Mouse (Mus musculus) liver, embryonic 12.5 days (tissue): Measurements from ENCODE around the gene Hoxd10. TPM values are rescaled to one million over a fixed set of nuclear protein-coding genes. Genes with fewer than 3 reads are reported as not detected.

Experiments
- ATAC-seq: fragments of 200-750 bp; cut with Nextera tagmentation; 2 replicates; pipeline ENCODE4 v1.8.0; 2017; ENCODE audit warnings: moderate number of reproducible peaks, mild to moderate bottlenecking, moderate library complexity
- H3K27ac ChIP-seq: fragments of 300-500 bp; sonication (generic); 2 replicates; pipeline ENCODE4 v1.5.1; 2016; ENCODE audit warnings: mild to moderate bottlenecking
- H3K27me3 ChIP-seq: fragments of 300-500 bp; sonication (generic); replicated peaks from 2 replicates; pipeline ENCODE4 v1.6.1; 2016; ENCODE audit warnings: mild to moderate bottlenecking, moderate library complexity
- H3K36me3 ChIP-seq: fragments of 300-500 bp; sonication (generic); 2 replicates; pipeline ENCODE4 v1.6.1; 2016; ENCODE audit warnings: mild to moderate bottlenecking, moderate library complexity
- H3K4me1 ChIP-seq: fragments of 300-500 bp; sonication (generic); 2 replicates; pipeline ENCODE4 v1.6.1; 2016
- H3K4me2 ChIP-seq: fragments of 300-500 bp; sonication (generic); 2 replicates; pipeline ENCODE4 v1.6.1; 2016; ENCODE audit warnings: mild to moderate bottlenecking, moderate library complexity
- H3K4me3 ChIP-seq: fragments of 300-500 bp; sonication (generic); 2 replicates; pipeline ENCODE4 v1.5.1; 2016; ENCODE audit warnings: mild to moderate bottlenecking, moderate library complexity
- H3K9ac ChIP-seq: fragments of 300-500 bp; sonication (generic); 2 replicates; pipeline ENCODE4 v1.6.1; 2016; ENCODE audit warnings: mild to moderate bottlenecking, moderate library complexity
- H3K9me3 ChIP-seq: fragments of 300-500 bp; sonication (generic); replicated peaks from 2 replicates; pipeline ENCODE4 v1.6.1; 2016; ENCODE audit warnings: mild to moderate bottlenecking, moderate library complexity
- WGBS: fragments of 180-500 bp; shearing (Covaris S2); methylation state at CpG from one replicate; pipeline ENCODE4 v1.1.7; 2016; ENCODE audit not compliant: insufficient replicate concordance; 5-methylcytosine and 5-hydroxymethylcytosine counted together
- polyA plus RNA-seq: library from polyadenylated mRNA; unstranded; fragments of >200 nt; fragmentation: Nextera tagmentation; extraction: Ambion mirVana; gene quantifications from 2 replicates; pipeline ENCODE4 v1.2.1, GENCODE M21; 2016

Gene Hoxd10
- polyA plus RNA-seq, 1 experiment from 2014 or later = not detected

DNA sequence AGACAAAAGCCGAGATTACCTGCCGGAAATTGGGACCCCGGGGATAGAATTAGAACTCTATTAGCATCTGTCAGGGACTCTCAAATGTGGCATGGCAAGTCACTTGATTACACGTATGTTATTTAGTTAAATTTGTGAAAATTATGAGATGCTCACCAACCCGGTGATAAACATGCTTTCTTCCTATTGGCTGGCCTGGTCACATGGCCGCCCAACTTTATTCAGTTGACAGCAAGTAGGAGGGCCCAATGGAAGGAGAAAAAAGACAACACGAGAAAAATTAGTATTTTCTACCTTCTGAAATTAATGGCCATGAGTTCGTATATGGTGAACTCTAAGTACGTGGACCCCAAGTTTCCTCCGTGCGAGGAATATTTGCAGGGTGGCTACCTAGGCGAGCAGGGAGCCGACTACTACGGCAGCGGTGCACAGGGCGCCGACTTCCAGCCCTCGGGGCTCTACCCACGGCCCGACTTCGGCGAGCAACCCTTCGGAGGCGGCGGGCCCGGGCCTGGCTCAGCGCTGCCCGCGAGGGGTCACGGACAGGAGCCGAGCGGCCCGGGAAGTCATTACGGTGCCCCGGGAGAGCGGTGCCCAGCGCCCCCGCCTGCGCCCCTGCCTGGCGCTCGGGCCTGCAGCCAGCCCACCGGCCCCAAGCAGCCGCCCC is 35.4 kb downstream of the Hoxd10 start:
- peak overlapping the region; percentile 33 for H3K4me3 ChIP-seq
- no peak overlapping the region for H3K9ac ChIP-seq
- H3K4me1 ChIP-seq = peaks cover 5% of the 10 kb centered on the region; the same call in 1 of the 2 replicates
- no peak for ATAC-seq
- peaks cover 98% of the 10 kb centered on the region for H3K27me3 ChIP-seq
- WGBS = 2% methylated on average over 43 of the region's 43 CpGs
- peak overlapping the region; percentile 54 for H3K4me2 ChIP-seq
- no peaks in the 10 kb centered on the region for H3K9me3 ChIP-seq
- H3K36me3 ChIP-seq = no peaks in the 10 kb centered on the region
- no peak overlapping the region for H3K27ac ChIP-seq

DNA sequence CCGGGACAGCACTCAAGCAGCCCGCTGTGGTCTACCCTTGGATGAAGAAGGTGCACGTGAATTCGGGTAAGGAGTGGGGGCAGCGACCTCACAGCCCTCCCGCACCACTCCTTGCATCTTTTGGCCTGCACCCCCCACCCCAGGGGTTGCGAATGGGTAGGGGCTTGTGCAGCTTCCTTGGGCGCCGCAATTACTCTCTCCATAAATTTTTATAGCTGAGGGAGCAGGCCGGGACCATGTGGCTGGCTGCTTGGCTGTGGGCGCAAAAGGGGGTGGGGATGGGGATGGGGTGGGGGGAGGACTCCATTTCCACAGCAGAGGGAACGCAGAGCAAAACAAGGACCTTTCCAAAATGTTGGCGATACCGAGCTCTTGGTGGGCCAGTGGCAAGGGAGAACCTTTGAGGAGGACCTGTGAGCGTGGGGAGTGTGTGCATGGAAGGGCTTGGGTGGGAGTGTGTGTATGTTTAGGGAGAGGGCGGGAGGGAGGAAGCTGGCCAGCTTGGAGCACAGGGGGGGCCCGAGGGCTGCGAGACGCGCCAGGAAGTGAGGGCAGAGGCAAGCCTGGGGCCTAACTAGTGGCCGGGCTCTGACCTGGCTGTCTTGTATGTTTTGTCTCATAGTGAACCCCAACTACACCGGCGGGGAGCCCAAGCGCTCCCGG is 36.0 kb downstream of the Hoxd10 start:
- peak overlapping the region; percentile 33 for H3K4me3 ChIP-seq
- no peaks in the 10 kb centered on the region for H3K36me3 ChIP-seq
- peaks cover 5% of the 10 kb centered on the region; the same call in 1 of the 2 replicates for H3K4me1 ChIP-seq
- no peak for ATAC-seq
- 7% methylated on average over 25 of the region's 25 CpGs for WGBS
- peak overlapping the region; percentile 54 for H3K4me2 ChIP-seq
- no peak overlapping the region for H3K9ac ChIP-seq
- peaks cover 98% of the 10 kb centered on the region for H3K27me3 ChIP-seq
- H3K27ac ChIP-seq = no peak overlapping the region
- no peaks in the 10 kb centered on the region for H3K9me3 ChIP-seq

DNA sequence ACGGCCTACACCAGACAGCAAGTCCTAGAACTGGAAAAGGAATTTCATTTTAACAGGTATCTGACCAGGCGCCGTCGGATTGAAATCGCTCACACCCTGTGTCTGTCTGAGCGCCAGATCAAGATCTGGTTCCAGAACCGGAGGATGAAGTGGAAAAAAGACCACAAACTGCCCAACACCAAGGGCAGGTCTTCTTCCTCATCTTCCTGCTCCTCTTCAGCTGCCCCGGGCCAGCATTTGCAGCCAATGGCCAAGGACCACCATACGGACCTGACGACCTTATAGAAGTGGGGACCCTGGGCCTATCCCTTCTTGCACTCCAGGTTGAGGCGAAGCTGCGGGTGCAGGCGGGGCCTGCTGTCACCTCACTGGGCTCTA is 36.6 kb downstream of the Hoxd10 start:
- Histone ChIP-seq H3K9me3 (no peaks in the 10 kb centered on the region), H3K27ac (no peak overlapping the region), H3K36me3 (no peaks in the 10 kb centered on the region), H3K9ac (no peak overlapping the region), H3K4me1 (peaks cover 5% of the 10 kb centered on the region; the same call in 1 of the 2 replicates), H3K4me2 (no peak overlapping the region), H3K4me3 (no peak overlapping the region), H3K27me3 (peaks cover 98% of the 10 kb centered on the region)
- WGBS = 31% methylated on average over 13 of the region's 13 CpGs
- ATAC-seq = no peak

DNA sequence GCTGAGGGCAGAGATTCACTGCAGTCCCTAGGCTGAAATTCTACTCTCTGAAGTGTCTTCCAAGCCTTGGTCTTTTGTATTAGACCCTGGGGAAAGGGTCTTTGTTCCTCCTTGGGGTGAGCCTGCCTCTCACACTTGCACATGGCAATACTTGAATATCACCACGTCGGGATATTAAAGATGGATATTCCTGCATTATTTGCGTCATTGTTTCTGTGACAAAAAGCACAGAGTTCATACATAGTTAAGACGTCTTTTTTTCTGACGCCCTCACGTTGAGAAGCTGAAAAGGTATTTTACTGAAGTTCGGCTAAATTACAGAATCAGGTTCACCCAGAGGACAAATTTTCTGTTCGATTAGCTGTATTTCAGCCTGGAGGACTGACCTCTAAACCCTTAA is 38.6 kb downstream of the Hoxd10 start:
- H3K27me3 ChIP-seq = peaks cover 98% of the 10 kb centered on the region
- WGBS = 21% methylated on average over 8 of the region's 8 CpGs
- no peaks in the 10 kb centered on the region for H3K9me3 ChIP-seq
- no peaks in the 10 kb centered on the region for H3K36me3 ChIP-seq
- no peak overlapping the region for H3K27ac ChIP-seq
- no peak overlapping the region for H3K9ac ChIP-seq
- no peak overlapping the region for H3K4me2 ChIP-seq
- H3K4me3 ChIP-seq = no peak overlapping the region
- no peak for ATAC-seq
- H3K4me1 ChIP-seq = peaks cover 5% of the 10 kb centered on the region; the same call in 1 of the 2 replicates

DNA sequence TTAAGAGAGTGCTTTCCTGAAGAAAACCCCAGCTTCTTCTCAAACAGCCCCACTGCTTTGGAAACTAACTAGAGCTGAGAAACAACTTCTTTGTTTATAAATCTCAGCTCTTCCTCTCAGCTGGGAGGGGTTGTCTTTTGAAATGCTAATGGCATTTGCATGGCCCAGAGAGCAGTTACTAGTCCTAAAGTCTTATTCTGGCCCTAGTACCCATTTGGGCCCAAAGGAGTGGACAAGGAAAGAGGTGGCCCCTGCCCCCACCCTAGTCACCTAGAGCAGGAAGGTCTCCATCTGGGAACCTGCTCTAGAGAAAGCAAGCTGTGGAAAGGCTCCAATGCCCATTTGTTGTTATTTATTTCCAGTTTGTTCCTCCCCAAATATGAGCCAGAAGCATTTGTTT is 39.3 kb downstream of the Hoxd10 start:
- Histone ChIP-seq H3K9me3 (no peaks in the 10 kb centered on the region), H3K4me3 (no peak overlapping the region), H3K9ac (no peak overlapping the region), H3K4me1 (peaks cover 5% of the 10 kb centered on the region; the same call in 1 of the 2 replicates), H3K4me2 (no peak overlapping the region), H3K27ac (no peak overlapping the region), H3K36me3 (no peaks in the 10 kb centered on the region), H3K27me3 (peaks cover 98% of the 10 kb centered on the region)
- no peak for ATAC-seq

DNA sequence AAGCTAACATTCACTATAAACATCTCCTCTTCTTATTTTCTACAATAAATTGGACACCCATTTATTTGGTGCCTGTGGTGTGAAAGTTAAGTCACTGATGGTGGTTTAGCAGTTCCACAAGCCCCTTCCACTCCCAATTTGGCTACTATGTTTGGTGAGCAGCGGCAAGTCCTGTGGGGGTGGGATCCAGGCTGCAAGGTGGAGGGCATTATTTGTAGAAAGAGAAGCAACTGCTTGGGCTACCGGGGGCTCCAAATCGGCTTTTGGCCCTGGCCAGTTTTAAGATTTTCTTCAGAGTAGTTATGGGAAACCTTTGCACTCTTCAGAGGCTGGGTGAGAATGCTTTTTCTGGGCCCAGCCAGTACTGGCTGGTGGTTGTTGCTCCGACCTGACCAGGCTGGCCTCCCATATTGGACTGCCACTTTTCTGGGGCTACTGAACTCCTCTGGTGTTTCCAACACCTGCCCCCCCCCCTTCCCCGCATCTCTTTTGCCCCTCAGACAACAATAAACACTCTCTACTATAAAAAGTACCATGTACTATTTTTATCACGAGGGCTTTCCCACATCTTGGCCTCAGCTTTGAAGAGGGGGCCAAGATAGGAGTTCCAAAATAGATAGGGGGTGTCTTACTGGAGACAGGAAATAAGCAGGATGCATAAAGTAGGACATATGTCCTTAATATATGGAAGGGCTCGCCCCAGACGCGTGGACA is 40.2 kb downstream of the Hoxd10 start:
- no peak overlapping the region for H3K4me2 ChIP-seq
- no peaks in the 10 kb centered on the region for H3K36me3 ChIP-seq
- H3K9me3 ChIP-seq = no peaks in the 10 kb centered on the region
- peaks cover 5% of the 10 kb centered on the region; the same call in 1 of the 2 replicates for H3K4me1 ChIP-seq
- 22% methylated on average over 9 of the region's 9 CpGs for WGBS
- H3K27ac ChIP-seq = no peak overlapping the region
- ATAC-seq = no peak
- H3K27me3 ChIP-seq = peaks cover 98% of the 10 kb centered on the region
- no peak overlapping the region for H3K9ac ChIP-seq
- H3K4me3 ChIP-seq = no peak overlapping the region

DNA sequence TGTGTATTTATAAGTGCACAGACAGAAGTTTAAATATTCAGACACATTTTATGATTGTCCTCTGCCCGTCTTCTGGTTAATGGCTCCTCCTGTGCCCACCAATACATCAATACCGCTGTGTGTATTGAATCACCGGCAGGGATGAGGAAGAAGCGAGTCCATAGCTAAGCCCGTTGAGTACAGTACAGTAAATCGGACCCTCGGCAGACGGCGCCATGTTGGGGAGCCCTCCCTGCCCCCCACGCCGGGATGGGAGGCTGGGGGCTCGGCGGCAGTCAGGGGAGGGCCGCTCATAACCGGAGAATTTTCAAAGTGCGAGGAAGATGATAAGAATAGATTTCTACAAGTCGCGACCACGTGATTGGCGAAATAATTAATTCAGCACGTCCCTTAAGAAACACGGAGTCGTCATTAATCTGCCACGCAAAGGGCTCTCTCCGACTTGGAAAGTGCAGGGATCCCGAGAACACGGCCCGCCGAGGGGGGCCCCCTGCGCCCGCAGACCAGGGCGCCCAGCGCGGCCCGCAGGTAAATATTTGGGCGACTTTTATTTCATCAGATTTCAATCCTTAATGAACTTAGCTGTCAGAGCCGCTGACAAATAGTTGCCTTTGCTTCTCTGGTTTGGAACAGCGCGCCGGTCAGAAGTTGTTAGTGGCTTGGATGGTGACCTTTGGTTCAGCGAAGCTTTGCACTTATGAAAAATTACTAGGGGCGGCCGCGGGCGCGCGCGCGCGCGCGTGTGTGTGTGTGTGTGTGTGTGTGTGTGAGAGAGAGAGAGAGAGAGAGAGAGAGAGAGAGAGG is 41.0 kb downstream of the Hoxd10 start:
- 2% methylated on average over 52 of the region's 52 CpGs for WGBS
- no peaks in the 10 kb centered on the region for H3K4me1 ChIP-seq
- H3K4me2 ChIP-seq = peak overlapping the region; percentile 13
- H3K9me3 ChIP-seq = no peaks in the 10 kb centered on the region
- no peak overlapping the region for H3K27ac ChIP-seq
- no peak for ATAC-seq
- no peaks in the 10 kb centered on the region for H3K36me3 ChIP-seq
- no peak overlapping the region for H3K4me3 ChIP-seq
- H3K27me3 ChIP-seq = peaks cover 98% of the 10 kb centered on the region
- no peak overlapping the region for H3K9ac ChIP-seq

DNA sequence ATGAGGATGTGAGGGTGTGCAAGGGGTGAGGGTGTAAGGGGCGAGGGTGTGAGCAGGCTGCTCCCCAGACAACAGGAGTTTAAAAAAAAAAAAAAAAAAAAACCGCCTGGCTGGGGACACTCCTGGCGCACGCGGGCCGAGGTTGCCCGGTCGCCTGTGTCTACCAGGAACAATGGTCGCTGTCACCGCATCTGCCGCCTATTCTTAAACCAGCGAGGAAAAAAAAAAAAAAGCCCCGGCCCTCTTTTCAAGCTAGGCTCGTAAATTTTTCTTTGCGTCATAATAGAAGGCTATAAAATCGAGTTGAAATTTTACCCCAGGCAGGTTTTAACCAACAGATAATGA is 41.6 kb downstream of the Hoxd10 start:
- Histone ChIP-seq H3K27ac (no peak overlapping the region), H3K36me3 (no peaks in the 10 kb centered on the region), H3K4me1 (no peaks in the 10 kb centered on the region), H3K4me2 (no peak overlapping the region), H3K9me3 (no peaks in the 10 kb centered on the region), H3K9ac (no peak overlapping the region), H3K4me3 (no peak overlapping the region), H3K27me3 (peaks cover 98% of the 10 kb centered on the region)
- ATAC-seq = no peak
- WGBS = under 1% methylated on average over 16 of the region's 16 CpGs

DNA sequence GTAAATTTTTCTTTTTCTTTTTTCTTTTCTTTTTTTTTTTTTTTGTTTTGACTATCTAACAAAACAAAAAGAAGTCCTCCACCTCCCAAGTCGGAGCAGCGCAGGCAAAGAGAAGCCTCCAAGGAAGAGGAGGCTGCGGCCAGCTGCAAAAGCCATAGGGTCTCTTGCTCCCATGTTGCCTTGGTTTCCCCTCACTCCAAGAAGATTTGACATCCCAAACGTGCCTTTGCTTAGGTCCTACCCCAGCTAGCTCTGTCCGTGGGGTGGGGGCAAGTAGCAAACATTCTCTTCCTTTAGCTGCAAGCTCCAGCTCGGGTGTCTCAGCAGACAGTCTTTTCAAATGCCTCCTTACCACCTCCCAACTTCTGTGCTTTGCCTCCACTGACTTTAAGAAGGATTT is 42.0 kb downstream of the Hoxd10 start:
- Histone ChIP-seq H3K9me3 (no peaks in the 10 kb centered on the region), H3K4me1 (no peaks in the 10 kb centered on the region), H3K27ac (no peak overlapping the region), H3K36me3 (no peaks in the 10 kb centered on the region), H3K4me2 (no peak overlapping the region), H3K4me3 (no peak overlapping the region), H3K27me3 (peaks cover 98% of the 10 kb centered on the region), H3K9ac (no peak overlapping the region)
- WGBS = 2% methylated on average over 6 of the region's 6 CpGs
- ATAC-seq = no peak

DNA sequence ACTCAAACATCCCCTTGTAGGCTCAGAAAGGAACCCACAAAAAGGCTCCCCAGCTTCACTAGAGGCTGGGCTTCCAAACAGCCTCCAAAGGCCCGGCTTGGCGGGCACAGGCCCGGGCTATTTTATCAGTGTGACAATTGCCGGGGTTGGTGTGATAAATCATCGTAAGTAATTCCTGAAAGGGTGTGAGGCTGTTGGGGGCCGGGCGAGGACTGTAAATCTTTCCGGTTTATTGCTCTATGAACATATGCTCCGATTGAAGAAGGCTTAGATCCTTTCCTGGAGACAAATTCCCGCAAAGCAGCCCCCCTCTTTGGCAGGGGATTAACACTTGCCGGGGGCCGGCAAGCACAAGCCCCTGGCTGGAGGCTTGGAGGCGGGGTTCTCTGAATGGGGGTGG is 42.7 kb downstream of the Hoxd10 start:
- 4% methylated on average over 13 of the region's 13 CpGs for WGBS
- H3K27ac ChIP-seq = no peak overlapping the region
- H3K4me3 ChIP-seq = no peak overlapping the region
- H3K4me1 ChIP-seq = no peaks in the 10 kb centered on the region
- H3K27me3 ChIP-seq = peaks cover 98% of the 10 kb centered on the region
- no peak overlapping the region for H3K9ac ChIP-seq
- no peaks in the 10 kb centered on the region for H3K36me3 ChIP-seq
- no peak for ATAC-seq
- H3K4me2 ChIP-seq = no peak overlapping the region
- no peaks in the 10 kb centered on the region for H3K9me3 ChIP-seq

DNA sequence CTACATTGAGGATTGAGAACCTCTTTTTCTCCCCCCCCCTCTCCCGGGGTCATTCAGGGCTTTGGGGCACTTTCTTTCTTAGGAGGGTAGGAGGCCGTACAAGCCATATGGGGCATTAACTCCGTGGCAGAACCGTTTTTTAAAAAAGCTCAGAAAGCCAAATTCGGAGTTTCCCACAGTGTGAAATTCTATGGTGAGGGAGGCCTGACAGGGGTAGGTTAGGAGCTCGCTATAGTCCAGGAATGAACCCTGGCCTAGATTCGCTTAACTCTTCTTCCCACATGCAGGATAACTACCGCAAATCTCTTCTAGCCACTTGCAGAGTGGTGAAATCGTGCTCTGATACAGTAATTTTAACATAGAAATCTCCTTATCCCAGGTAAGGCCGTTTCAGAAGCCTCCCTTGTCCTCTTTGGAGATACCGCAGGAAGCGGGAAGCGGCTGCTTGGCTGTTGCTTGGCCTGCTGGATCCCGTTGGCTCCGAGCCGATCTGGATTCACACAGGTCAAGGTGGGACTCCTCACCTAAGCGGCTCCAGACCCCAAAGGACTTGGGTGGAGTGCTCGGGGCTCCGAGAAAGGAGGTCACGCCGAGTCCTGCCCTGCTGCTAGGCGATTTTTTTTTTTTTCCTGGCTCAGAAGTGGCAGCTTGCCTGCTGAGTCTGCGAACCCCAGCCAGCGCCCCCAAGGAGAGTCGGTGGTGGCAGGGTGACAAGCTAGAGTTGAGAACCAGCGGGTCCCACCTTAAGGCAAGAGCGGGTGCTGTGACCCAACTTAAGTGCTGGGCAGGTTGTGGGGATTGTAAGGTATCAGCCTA is 43.5 kb downstream of the Hoxd10 start:
- Histone ChIP-seq H3K27ac (no peak overlapping the region), H3K36me3 (no peaks in the 10 kb centered on the region), H3K9ac (no peak overlapping the region), H3K27me3 (peaks cover 100% of the 10 kb centered on the region), H3K4me3 (no peak overlapping the region), H3K4me1 (no peaks in the 10 kb centered on the region), H3K9me3 (no peaks in the 10 kb centered on the region), H3K4me2 (no peak overlapping the region)
- no peak for ATAC-seq
- 5% methylated on average over 27 of the region's 27 CpGs for WGBS
